Mouse (Mus musculus) kidney, adult 18-20 months (tissue): ENCODE data around the gene Ppp2r5d.

Source experiments
- DNase-seq: peaks from one replicate; pipeline ENCODE4 v3.0.0; 2021

Gene Ppp2r5d

DNA sequence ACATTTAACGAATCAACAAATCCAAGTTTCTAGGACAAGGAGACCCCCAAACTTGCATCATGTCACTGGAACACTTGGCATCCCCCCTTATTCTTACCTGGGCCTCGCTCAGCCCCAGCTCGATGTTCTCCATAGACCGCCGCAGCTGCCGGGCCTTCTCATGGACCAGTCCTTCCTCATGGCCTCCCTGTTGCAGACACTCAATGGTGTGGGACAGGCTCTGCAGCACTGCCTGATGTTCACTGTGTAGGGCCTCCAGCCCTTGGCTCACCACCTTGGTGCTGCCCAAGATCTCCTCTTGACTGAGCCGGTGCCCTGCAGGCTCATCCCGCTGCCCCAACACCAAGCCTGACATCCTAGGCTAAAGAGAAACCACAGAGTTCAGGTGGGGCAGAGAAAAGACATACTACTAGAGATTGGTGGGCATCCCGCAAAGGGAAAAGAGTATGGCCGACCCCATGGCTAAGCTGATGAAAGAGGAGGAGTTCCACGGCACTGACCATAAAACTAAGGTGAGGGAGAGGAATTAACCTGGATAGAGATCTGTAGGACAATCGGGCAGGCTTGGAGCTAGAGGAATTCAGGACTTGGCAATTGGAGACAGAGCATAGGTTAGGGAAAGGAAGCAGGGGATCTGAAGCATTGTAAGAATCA lies 60.6 kb downstream of the Ppp2r5d start:
- DNase-seq = peak; percentile 5

DNA sequence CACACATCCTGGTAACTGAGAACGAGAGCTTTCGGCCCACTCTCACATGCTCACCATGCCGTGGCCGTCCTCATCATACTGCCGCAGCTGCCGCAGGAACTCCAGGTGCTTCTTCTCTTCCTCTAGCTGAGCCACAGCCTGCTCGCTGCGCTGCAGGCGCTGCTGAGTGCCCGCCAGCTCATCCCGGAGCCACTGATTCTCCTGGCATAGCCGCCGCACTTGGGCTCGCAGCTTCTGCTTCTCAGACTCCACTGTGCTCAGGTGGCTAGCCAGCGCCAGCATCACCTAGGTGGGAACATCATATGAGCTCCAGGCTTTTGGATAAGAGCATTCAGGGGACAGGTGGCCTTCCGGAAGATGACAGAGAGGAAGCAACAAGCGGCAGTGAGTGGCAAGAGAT lies 62.9 kb downstream of the Ppp2r5d start:
- DNase-seq = no peak

DNA sequence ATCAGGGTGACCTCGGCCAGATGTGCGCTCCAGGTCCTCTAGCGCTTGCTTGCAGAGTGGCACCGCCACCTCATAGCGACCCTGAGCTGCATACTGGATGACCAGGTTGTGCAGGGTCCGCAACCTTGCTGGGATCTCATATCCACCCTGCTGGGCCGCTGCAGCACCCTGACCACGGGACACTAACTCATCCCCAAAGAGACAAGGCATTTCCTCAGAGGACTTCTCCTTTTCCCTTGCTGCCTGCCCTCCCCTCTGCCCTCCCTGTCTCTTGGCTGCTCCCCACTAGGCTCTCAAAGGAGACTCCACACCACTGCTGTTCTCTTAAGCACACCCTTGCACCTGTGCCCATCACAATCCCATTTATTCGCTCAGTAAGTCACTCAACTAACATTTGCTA lies 65.0 kb downstream of the Ppp2r5d start:
- DNase-seq = no peak

DNA sequence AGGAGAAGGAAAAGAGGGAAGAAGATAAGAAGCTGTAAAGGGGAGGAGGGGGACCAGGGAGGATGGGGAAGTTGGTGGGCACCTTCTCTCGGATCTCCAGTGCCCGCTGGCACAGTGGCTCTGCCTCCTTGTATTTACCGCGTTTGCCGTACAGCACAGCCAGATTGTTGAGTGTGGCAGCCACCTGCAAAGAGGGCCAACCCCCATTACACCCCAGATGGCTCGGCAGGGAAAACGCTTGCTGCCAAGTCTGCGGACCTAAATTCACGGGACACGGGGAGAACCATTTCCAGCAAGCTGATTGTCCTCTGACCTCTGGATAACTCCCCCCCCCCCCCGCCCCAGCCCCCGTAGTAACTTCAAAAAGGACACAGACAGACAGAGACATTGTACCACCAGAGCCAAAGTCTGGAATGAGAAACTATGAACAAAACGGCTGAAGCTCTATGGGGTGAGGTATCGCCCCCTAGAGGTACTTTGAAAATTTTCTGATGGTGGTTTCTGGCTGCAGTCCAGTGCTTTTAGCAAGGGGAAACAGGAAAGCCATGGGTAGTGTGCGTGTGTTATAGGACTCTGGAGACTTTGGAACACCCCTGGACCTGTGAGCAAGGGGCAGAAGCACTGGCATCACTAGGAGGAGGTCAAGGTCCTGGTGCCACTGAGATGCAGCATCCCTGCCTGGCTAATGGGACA lies 67.9 kb downstream of the Ppp2r5d start:
- peak; percentile 69 for DNase-seq
